Mouse (Mus musculus) liver, postnatal 0 days (tissue): ENCODE measurements at regions not wholly inside any gene's neighbourhood (a gene's known extent, or its start where the extent isn't known, plus 50 kb on each side); places are given as distances from the start of the nearest gene placed in this dataset.
"Not testable (repeated sequence)": the region's sequence is repeated elsewhere in the genome, so short reads cannot be mapped to it uniquely, and the experiment has no call there.

Source experiments
- CTCF ChIP-seq: sonication (generic); IDR thresholded peaks from 2 replicates; pipeline ENCODE4 v1.5.1; 2016; ENCODE audit warnings: antibody characterized with exemption, low read depth
- EP300 ChIP-seq: IDR thresholded peaks from 2 replicates; pipeline ENCODE4 v1.6.1; 2016; ENCODE audit warnings: antibody characterized with exemption, low read depth, mild to moderate bottlenecking

- TF ChIP-seq CTCF, EP300: not testable (repeated sequence)
Measured at GRCm38 (mm10) chr10:30360811-30361210, 160.5 kb upstream of the Cenpw start.
